Mouse (Mus musculus): ENCODE measurements around the gene Olfr70.

Olfr70 gene

GRCm38 (mm10) chr4:43653161-43654015, 47.2 kb downstream of the Olfr70 start, which contains the start of gene Spag8:
Gene Spag8, minus strand, starts transcription at chr4:43653594.
- peak; percentile 81 for DNase-seq

GRCm38 (mm10) chr4:43652726-43653125, 47.9 kb downstream of the Olfr70 start:
- DNase-seq: no peak

- no peak for DNase-seq
Measured at GRCm38 (mm10) chr4:43649783-43650182, 50.8 kb downstream of the Olfr70 start.
